Mouse (Mus musculus) activated CD4-positive, CD25-positive, alpha-beta regulatory T cell, adult 4 months (primary cell): ENCODE measurements at regions not wholly inside any gene's neighbourhood (a gene's known extent, or its start where the extent isn't known, plus 50 kb on each side); places are given as distances from the start of the nearest gene placed in this dataset.
A peak's percentile ranks its signal among the peaks of the same experiment; 100 is the strongest.
"Not testable (repeated sequence)": the region's sequence is repeated elsewhere in the genome, so short reads cannot be mapped to it uniquely, and the experiment has no call there.

Experiments
- ATAC-seq: one replicate; pipeline ENCODE4 v1.8.0; 2017

- no peak for ATAC-seq
These were observed 256.7 kb upstream of the Ccdc54 start for GRCm38 (mm10) chr16:50847693-50848092.

- ATAC-seq: no peak
These were observed 255.6 kb upstream of the Ccdc54 start for GRCm38 (mm10) chr16:50846505-50846904.

GRCm38 (mm10) chr16:50841677-50842580 lies 251.0 kb upstream of the Ccdc54 start:
- peak; percentile 54 for ATAC-seq

DNA sequence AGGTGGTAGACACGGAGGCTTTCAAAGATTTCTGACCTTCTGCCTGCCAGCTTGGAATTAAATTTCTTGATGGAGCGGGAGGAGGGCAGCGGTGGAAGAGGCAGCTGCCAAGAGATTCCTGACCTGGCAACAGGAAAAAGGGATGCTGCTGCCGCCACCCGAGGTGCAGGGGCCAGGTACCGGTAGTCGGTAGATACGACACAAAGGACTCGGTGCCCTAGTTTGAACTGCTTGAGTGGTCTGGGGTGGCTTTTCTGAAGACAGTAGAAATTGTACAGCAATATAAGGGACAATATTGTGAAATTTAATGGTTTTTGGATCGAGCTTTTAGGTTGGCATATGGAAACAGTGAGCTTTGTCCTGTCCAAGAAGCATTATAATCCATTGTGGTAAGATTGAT lies 250.3 kb upstream of the Ccdc54 start:
- ATAC-seq: peak; percentile 28

GRCm38 (mm10) chr16:50839665-50840064 lies 248.7 kb upstream of the Ccdc54 start:
- ATAC-seq: no peak

DNA sequence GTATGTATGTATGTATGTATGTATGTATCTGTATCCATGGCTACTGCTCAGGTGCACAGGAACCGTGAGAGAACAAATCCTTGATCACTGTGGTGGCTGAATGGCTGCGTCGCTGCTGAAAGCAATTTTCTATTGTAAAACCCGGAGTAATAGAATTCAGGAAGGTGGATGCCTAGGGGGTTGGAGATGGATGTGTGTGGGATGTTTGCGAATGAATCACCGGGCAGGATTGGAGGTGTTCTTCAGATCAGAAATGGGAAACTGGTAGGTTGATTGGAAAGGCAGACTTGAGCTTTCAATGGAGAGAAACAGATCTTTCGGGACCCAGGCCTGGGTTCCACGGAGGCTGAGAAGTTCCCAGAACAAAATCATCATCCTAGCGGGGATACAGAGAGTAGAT lies 246.5 kb upstream of the Ccdc54 start:
- ATAC-seq: no peak

DNA sequence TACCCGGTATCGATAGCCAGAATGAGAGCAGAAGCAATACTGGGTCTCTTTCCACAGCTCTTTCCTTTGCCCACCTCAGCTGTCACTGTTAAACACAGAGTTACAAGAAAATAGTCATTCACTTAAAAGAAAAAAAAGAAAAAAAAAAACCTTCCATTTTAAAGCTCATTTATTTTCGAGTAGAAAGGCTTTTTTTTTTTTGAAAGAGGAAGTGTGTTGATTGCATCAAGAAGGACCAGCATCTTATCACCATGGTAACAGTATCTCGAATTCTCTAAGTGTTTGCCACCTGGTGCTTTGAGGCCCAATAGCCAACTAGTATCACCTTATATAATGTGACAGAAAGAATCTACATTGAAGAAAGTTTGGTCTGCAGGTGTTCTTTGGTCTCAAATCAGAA lies 245.5 kb upstream of the Ccdc54 start:
- no peak for ATAC-seq

DNA sequence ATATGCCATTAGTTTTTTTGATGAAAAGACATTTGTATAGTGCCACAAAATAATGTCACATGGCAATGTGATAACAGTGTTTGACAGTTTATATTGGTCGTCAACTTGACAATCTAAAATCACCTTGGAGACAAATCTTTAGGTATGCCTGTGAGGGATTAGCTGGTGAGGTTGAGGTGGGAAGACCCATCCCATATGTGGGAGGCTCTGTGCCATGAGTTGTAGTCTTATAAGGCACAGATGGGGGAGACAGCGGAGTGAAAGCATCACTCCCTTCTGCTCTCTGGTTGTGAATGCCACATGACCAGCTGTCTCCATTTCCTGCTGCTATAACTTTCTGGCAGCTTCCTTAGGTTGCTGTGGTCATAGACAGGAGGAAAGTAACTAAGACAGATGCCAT lies 242.4 kb upstream of the Ccdc54 start:
- ATAC-seq: no peak

- no peak for ATAC-seq
These were observed 231.4 kb upstream of the Ccdc54 start for GRCm38 (mm10) chr16:50822352-50822751.

DNA sequence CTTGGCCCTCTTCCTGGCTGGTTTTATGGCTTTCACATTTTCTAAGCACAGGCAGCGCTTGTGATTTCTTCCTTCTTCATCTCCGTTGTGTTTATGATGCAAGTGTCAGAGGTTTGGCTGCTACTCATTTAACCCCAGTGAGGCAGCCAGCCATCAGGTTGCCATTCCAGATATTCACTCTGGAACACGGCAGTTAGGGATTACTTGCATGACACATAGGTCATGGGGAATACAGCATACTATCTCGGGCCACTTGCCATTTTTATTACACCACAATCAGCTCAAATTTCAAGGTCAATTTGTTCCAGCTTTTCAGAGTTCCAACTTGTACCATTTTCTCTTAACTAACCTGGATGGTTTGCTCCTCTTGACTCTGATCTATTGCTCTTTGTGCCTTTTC lies 223.7 kb upstream of the Ccdc54 start:
- ATAC-seq: no peak

GRCm38 (mm10) chr16:50799145-50799794 lies 208.3 kb upstream of the Ccdc54 start:
- no peak for ATAC-seq

DNA sequence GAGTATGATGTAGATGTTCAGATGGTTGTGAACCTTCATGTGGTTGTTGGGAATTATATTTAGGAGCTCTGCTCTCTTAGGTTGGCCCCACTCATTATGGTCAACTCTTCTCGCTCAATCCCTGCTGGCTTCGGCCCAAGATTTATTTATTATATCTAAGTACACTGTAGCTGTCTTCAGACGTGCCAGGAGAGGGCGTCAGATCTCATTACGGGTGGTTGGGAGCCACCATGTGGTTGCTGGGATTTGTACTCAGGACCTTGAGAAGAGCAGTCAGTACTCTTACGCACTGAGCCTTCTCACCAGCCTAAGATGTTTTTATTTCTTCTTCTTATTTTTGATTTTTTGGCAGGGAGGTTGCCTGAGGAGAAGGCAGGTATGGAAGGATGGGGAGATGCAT lies 207.1 kb upstream of the Ccdc54 start:
- ATAC-seq: no peak

- ATAC-seq: no peak
These were observed 202.0 kb upstream of the Ccdc54 start for GRCm38 (mm10) chr16:50792960-50793359.

DNA sequence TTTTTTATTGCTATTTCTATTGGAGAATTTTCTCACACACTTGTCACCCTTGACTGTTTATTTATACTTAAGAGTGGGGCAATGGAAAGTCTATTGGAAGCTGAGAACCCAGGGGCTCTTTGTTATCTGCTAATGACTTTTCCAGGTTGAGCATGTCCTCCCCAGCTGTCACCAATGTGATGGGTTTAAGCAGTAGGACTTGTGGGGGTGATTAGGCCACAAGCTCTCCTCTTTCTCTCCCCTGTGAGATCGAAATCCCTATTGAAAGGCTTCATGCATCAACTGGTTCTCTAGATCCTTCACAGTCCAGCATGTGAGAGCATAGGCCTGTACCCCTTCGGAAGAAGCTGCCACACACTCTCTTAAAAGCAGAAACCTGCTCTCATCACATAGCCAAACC lies 201.6 kb upstream of the Ccdc54 start:
- no peak for ATAC-seq

GRCm38 (mm10) chr16:50788702-50789101 lies 197.7 kb upstream of the Ccdc54 start:
- ATAC-seq: no peak

- ATAC-seq: no peak
These were observed 195.2 kb upstream of the Ccdc54 start for GRCm38 (mm10) chr16:50786199-50786598.

DNA sequence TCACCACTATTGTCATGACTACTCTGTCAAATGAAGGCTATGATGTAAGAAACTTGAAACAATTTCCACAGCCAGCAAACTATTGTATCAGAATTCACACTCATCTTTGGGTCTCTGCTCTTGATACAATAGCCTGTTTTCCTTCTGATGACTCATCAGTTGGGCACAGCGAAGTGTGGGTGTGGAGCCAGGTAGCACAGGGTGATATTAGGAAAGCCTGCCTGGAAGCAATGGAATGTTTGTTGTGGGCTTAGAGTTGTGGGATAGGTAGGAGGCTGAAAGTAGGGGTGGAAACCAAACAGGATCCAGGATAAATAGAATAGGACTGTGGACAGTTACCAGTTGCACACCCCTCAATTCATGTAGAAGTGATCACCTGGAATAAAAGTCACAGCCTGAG lies 194.4 kb upstream of the Ccdc54 start:
- ATAC-seq: no peak

- ATAC-seq: no peak
These were observed 193.8 kb upstream of the Ccdc54 start for GRCm38 (mm10) chr16:50784651-50785228.

- no peak for ATAC-seq
These were observed 193.1 kb upstream of the Ccdc54 start for GRCm38 (mm10) chr16:50783784-50784650.

- ATAC-seq: no peak
These were observed 192.3 kb upstream of the Ccdc54 start for GRCm38 (mm10) chr16:50783240-50783639.

DNA sequence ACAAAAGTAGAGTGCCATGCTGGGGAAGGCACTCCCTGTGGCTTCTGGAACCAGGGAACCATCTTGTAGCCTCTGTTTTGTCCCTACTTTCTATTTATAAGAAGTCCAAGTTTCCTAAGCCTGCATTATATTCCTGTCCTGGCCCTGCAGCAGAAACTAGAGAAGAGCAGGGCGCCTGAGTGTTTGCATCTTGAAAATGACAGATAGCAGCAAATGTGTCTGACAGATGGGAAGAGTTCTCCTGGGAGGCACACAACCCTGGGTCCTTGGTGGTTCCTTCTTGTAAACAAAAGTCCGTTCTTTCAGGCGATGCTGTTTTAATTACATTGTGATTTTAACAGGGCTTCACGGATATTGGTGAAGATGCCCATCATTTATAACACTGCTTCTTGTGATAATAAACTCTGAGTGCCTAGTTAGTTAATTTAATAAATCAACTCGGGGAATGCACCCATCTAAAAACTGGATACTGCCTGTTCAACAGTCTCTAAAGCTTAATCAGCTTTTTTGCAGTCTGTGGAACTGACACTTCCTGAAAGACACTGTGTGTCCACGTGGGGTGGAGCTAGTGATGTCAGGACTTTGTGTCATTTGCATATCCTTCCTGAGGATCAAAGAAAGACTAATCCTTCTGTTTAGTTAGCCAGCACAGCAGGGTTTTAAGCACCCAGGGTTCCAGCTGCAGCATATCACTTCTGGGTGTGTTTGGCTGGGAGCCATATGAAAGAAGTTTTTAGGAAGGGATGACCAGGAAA lies 188.3 kb upstream of the Ccdc54 start:
- ATAC-seq: no peak

- not testable (repeated sequence) for ATAC-seq
These were observed 183.7 kb upstream of the Ccdc54 start for GRCm38 (mm10) chr16:50774699-50775098.
